Mouse (Mus musculus): Measurements from ENCODE around the gene Hoxc5.

DNA sequence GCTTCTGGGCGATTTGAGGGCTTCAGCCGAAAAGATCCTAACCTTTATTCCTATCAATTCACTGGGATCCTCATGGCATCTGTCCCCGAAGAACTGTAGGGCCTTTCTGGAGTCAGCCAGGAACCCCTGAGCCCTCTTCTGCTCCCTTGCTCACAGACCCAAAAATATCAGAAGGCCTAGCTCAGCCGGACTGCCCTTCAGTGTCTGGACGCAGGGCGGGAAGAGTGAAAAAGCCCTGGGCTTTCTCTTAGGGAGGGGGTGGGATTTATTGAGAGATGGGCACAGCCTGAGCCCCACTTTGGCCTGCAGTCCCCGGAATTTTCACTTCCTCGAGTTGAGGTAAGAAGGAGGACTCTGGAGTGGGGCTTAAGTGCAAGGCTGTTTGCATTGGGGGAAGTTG is 4.0 kb upstream of the Hoxc5 start:
- TF ChIP-seq CTCF (IDR thresholded peaks at IDR 0.05; ENCODE audit: low read depth) (no peak), EP300 (IDR thresholded peaks at IDR 0.05; ENCODE audit: low read depth) (no peak)

Data from heart, postnatal 0 days (tissue).